Mouse (Mus musculus) hindbrain, embryonic 14.5 days (tissue): ENCODE data around the gene Agtpbp1. TPM values are rescaled to one million over a fixed set of nuclear protein-coding genes. Genes with fewer than 3 reads are reported as not detected.
"Not testable (repeated sequence)": the region's sequence is repeated elsewhere in the genome, so short reads cannot be mapped to it uniquely, and the experiment has no call there.

Source experiments
- ATAC-seq: fragments of 200-750 bp; cut with Nextera tagmentation; 2 replicates; pipeline ENCODE4 v1.8.0; 2017; ENCODE audit warnings: moderate number of reproducible peaks, mild to moderate bottlenecking, moderate TSS enrichment, moderate library complexity; ENCODE audit not compliant: low FRiP score
- DNase-seq: peaks from one replicate; pipeline ENCODE4 v3.0.0-alpha.2; 2015; ENCODE audit warnings: low spot score
- H3K27ac ChIP-seq: fragments of 300-500 bp; sonication (generic); 2 replicates; pipeline ENCODE4 v1.5.1; 2014; ENCODE audit warnings: mild to moderate bottlenecking, moderate library complexity
- H3K27me3 ChIP-seq: fragments of 300-500 bp; sonication (generic); 2 replicates; pipeline ENCODE4 v1.6.1; 2014; ENCODE audit warnings: mild to moderate bottlenecking, low read length, mixed read lengths; ENCODE audit not compliant: control insufficient read depth, insufficient read depth
- H3K36me3 ChIP-seq: fragments of 300-500 bp; sonication (generic); replicated peaks from 2 replicates; pipeline ENCODE4 v1.6.1; 2014; ENCODE audit not compliant: control insufficient read depth, insufficient read depth
- H3K4me1 ChIP-seq: fragments of 300-500 bp; sonication (generic); replicated peaks from 2 replicates; pipeline ENCODE4 v1.6.1; 2014; ENCODE audit warnings: antibody characterized with exemption, low read length, mixed read lengths; ENCODE audit not compliant: control insufficient read depth, insufficient read depth
- H3K4me2 ChIP-seq: fragments of 300-500 bp; sonication (generic); replicated peaks from 2 replicates; pipeline ENCODE4 v1.6.1; 2014; ENCODE audit warnings: mild to moderate bottlenecking, moderate library complexity
- H3K4me3 ChIP-seq: fragments of 300-500 bp; sonication (generic); replicated peaks from 2 replicates; pipeline ENCODE4 v1.5.1; 2014; ENCODE audit warnings: mild to moderate bottlenecking, low read length
- H3K9ac ChIP-seq: fragments of 300-500 bp; sonication (generic); 2 replicates; pipeline ENCODE4 v1.6.1; 2014
- H3K9me3 ChIP-seq: fragments of 300-500 bp; sonication (generic); 2 replicates; pipeline ENCODE4 v1.6.1; 2016; ENCODE audit warnings: low read length; ENCODE audit not compliant: control insufficient read depth
- WGBS: fragments of 180-500 bp; shearing (Covaris S2); extraction: QIAGEN DNeasy Blood & Tissue Kit; methylation state at CpG from one replicate; pipeline ENCODE4 v1.1.7; 2014; 5-methylcytosine and 5-hydroxymethylcytosine counted together
- polyA plus RNA-seq: library from polyadenylated mRNA; unstranded; fragments of >200 nt; fragmentation: Nextera tagmentation; extraction: Ambion mirVana; gene quantifications from 2 replicates; pipeline ENCODE4 v1.2.1, GENCODE M21; 2014

Agtpbp1 gene
- polyA plus RNA-seq, 1 experiment from 2014 or later, result 100 TPM

DNA sequence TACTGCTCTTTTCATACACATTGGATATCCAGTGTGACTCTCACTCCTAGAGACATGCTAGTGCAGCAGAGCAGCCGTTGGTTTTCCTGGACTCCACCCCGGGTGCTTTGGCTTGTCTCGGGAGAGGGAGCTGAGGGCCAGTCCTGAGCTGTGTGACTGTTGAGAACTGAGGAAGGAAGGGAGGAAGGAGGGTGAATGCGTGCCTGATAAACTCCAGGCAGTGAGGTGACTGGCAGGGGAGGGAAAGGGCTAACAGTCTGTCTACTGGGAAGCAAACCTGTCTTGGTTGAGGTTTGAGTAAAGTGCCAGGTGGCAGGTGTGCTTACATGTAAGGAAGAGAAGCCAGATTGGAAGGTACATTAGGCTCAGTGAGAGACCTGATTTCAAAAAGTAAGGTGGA is 28.8 kb upstream of the Agtpbp1 start:
- no peak overlapping the region for H3K4me3 ChIP-seq
- 82% methylated on average over 4 of the region's 4 CpGs for WGBS
- peaks cover 87% of the 10 kb centered on the region for H3K36me3 ChIP-seq

DNA sequence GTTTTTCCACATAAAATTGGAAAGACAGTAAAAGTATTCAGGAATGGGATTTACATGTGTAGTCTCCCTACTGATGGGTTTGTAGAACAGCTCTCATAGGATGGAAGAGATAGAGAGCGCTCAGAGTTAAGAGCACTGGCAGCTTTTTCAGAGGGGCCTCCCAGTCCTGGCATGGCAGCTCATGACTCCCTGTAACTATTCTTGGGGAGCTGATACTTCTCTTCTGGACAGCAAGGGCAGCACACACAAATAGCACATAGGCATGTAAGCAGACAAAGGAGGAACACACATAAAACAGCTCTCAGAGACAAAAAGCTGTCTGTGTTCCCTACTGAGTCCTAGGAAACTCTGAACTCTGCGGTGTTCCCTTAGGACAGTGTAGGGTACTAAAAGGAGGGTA is 25.4 kb upstream of the Agtpbp1 start:
- no peak overlapping the region for H3K4me2 ChIP-seq
- H3K4me1 ChIP-seq, result no peaks in the 10 kb centered on the region
- DNase-seq (no peak), ATAC-seq (no peak)
- peaks cover 97% of the 10 kb centered on the region for H3K36me3 ChIP-seq
- no peak overlapping the region for H3K4me3 ChIP-seq
- no peak overlapping the region for H3K9ac ChIP-seq
- no peaks in the 10 kb centered on the region for H3K9me3 ChIP-seq
- WGBS, result 95% methylated on average over 2 of the region's 2 CpGs
- no peak overlapping the region for H3K27ac ChIP-seq
- no peaks in the 10 kb centered on the region for H3K27me3 ChIP-seq

More for the DNA sequence above, 28.8 kb upstream of the Agtpbp1 start:
- DNase-seq (no peak), ATAC-seq (no peak)
- no peaks in the 10 kb centered on the region for H3K27me3 ChIP-seq
- no peak overlapping the region for H3K9ac ChIP-seq
- H3K4me2 ChIP-seq, result no peak overlapping the region
- H3K9me3 ChIP-seq, result no peaks in the 10 kb centered on the region
- no peak overlapping the region for H3K27ac ChIP-seq
- no peaks in the 10 kb centered on the region for H3K4me1 ChIP-seq

DNA sequence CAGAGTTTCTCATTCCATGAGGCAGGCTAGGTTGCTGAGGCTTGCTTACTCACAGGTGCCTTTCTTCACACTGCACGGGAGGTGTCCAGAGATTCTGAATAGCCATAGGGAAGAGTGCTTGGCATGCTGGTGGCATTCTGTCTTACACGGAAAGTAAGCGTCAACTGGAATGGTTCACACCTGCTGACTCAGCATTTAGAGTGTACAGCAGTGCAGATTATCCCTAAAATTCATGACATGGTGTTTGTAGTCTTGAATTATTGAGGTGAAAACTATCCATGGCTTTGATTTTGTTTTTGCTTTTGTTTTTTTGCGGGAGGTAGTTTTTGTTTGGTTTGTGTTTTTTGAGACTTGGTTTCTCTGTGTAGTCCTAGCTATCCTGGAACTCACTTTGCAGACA is 24.9 kb upstream of the Agtpbp1 start:
- no peak for DNase-seq
- no peak overlapping the region for H3K4me3 ChIP-seq
- WGBS, result 95% methylated on average over 4 of the region's 4 CpGs
- no peak overlapping the region for H3K27ac ChIP-seq
- no peak for ATAC-seq
- H3K9me3 ChIP-seq, result no peaks in the 10 kb centered on the region
- no peaks in the 10 kb centered on the region for H3K4me1 ChIP-seq
- peaks cover 97% of the 10 kb centered on the region for H3K36me3 ChIP-seq
- no peak overlapping the region for H3K9ac ChIP-seq
- no peaks in the 10 kb centered on the region for H3K27me3 ChIP-seq
- H3K4me2 ChIP-seq, result no peak overlapping the region

DNA sequence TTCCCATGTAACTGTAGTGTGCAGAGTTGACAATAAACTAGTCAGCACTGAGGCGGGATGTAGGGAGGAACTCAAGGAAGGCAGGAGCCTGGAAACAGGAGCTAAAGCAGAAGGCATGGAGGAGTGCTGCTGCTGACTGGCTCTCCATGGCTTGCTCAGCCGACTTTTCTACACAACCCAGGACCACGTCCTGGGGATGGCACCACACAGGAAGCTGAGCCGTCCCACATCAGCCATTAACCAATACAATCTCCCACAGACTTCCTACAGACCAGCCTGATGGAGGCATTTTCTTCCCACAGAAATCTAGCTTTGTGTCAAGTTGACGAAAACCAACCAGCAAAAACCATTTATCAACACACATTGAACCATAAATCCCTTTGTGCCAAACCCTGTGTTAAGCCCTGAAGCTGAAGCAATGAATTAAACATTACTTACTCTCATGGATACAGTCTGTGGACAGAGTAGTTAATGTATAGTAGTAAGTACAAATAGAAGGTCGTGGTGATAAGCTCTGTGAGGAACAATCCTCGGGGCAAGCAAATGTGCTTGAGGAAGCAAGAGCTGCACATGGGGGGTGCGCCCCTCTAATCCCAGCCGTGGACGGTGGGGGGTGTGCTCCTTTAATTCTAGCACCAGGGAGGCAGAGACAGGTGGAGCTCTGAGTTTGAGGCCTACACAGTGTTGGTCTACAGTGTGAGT is 20.3 kb upstream of the Agtpbp1 start:
- Histone ChIP-seq H3K9me3 (no peaks in the 10 kb centered on the region), H3K36me3 (peaks cover 97% of the 10 kb centered on the region), H3K27me3 (no peaks in the 10 kb centered on the region), H3K4me3 (no peak overlapping the region), H3K9ac (no peak overlapping the region), H3K4me1 (no peaks in the 10 kb centered on the region), H3K27ac (no peak overlapping the region), H3K4me2 (no peak overlapping the region)
- ATAC-seq (no peak), DNase-seq (no peak)
- 85% methylated on average over 10 of the region's 10 CpGs for WGBS

DNA sequence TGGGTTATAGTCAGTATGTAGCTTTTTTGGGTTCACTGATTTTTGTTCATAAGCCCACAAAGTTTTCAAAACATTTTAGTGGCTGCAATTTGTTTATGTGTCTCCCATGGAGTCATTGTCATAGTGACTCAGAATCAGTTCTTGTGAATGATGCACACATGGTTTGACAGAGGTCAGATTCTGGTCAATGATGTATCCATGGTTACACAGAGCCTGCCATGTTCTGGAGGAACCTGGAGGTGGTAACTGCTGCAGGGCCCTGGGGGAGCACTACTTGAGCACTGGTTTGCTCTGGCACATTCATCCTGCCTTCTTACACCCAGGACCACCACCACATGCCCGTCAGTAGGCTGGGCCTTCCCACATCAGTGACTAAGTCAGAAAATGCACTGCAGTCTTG is 19.5 kb upstream of the Agtpbp1 start:
- Histone ChIP-seq H3K36me3 (peaks cover 97% of the 10 kb centered on the region), H3K27me3 (no peaks in the 10 kb centered on the region), H3K4me1 (no peaks in the 10 kb centered on the region), H3K9me3 (no peaks in the 10 kb centered on the region), H3K27ac (no peak overlapping the region), H3K4me2 (no peak overlapping the region), H3K9ac (no peak overlapping the region), H3K4me3 (no peak overlapping the region)
- WGBS, result 52% methylated on average over 1 of the region's 1 CpGs
- no peak for DNase-seq
- no peak for ATAC-seq

DNA sequence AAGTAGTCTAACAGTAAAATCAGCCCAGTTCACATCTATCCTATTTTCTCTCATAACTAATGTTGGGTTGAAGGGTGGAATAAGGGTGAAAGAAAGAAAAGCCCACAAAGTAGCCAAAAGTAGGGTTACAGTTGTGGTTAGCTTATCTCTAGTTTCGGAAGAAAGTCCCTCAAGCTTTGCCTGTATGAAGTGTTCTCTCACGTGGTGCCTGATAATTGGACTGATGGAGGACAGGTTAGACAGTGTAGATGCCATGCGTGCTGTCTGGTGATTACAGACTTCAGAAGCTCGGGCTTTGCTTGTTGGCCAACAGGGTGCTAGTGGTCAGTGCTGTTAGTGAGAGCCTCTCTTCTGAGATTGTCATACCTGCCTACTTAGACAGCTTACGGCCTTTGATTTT is 18.1 kb upstream of the Agtpbp1 start:
- WGBS, result 98% methylated on average over 5 of the region's 5 CpGs
- H3K9me3 ChIP-seq, result no peaks in the 10 kb centered on the region
- DNase-seq, result no peak
- H3K27me3 ChIP-seq, result no peaks in the 10 kb centered on the region
- no peak overlapping the region for H3K9ac ChIP-seq
- no peaks in the 10 kb centered on the region for H3K4me1 ChIP-seq
- peaks cover 95% of the 10 kb centered on the region for H3K36me3 ChIP-seq
- ATAC-seq, result no peak
- H3K4me2 ChIP-seq, result no peak overlapping the region
- H3K4me3 ChIP-seq, result no peak overlapping the region
- H3K27ac ChIP-seq, result no peak overlapping the region

DNA sequence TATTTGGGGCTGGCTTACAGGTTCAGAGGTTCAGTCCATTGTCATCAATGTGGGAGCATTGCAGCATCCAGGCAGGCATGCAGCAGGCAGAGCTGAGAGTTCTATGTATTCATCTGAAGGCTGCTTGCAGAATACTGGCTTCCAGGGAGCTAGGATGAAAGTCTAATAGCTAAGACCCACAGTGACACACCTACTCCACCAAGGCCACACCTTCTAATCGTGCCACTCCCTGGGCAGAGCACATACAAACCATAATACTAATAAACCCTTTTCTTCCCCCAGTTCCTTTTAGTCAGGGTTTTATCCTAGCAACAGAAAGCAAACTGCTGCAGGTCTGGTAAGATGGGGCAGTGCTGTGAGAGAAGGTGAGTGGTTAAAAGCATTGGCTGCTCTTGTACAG is 7.6 kb upstream of the Agtpbp1 start:
- WGBS, result 100% methylated on average over 1 of the region's 1 CpGs
- Histone ChIP-seq H3K27me3 (no peaks in the 10 kb centered on the region), H3K9me3 (no peaks in the 10 kb centered on the region), H3K27ac (no peak overlapping the region), H3K4me2 (no peak overlapping the region), H3K4me1 (peaks cover under 1% of the 10 kb centered on the region), H3K36me3 (peaks cover 92% of the 10 kb centered on the region), H3K4me3 (no peak overlapping the region), H3K9ac (no peak overlapping the region)
- ATAC-seq (no peak), DNase-seq (no peak)

DNA sequence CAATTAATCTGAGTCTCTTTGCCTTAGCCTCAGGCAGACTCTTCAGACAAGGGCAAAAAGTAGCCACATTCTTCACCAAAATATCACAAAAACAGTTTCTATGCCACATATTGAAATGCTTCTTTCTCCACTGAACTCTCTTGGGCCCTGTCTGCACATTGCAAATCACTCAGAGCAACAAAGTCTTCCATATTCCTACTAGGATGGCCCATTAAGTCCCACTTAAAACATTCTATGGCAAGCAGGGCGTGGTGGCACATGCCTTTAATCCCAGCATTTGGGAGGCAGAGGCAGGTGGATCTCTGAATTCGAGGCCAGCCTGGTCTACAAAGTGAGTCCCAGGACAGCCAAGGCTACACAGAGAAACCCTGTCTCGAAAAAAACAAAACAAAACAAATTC is 7.0 kb upstream of the Agtpbp1 start:
- not testable (repeated sequence) for H3K9me3 ChIP-seq, H3K4me3 ChIP-seq, DNase-seq, H3K9ac ChIP-seq, H3K4me2 ChIP-seq, H3K27ac ChIP-seq, H3K27me3 ChIP-seq, ATAC-seq, H3K4me1 ChIP-seq
- WGBS, result 98% methylated on average over 3 of the region's 3 CpGs
- peaks cover 88% of the 10 kb centered on the region for H3K36me3 ChIP-seq

DNA sequence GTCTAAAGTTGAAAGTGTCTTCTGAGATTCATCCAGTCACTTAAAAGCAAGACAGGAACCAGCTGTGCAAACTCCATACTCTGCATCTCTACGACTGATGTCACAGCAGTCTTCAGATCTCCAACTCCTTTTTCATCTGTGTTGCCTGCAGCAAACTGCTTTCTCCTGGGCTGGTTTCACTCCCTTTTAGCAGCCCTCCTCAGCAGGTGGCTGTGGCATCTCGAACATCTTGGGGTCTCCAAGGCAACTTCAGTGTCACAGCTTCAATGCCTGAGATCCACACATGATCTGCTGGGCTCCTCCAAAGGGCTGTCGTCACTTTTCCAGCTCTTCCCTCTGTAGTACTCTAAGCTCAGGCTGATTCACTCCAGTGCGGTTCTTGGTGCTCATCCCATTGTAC is 5.7 kb upstream of the Agtpbp1 start:
- Histone ChIP-seq H3K4me1 (peaks cover 20% of the 10 kb centered on the region), H3K9ac (no peak overlapping the region), H3K27me3 (no peaks in the 10 kb centered on the region), H3K4me2 (no peak overlapping the region), H3K4me3 (no peak overlapping the region), H3K9me3 (no peaks in the 10 kb centered on the region), H3K36me3 (peaks cover 74% of the 10 kb centered on the region), H3K27ac (no peak overlapping the region)
- DNase-seq, result no peak
- ATAC-seq, result no peak
- WGBS, result 91% methylated on average over 4 of the region's 4 CpGs

DNA sequence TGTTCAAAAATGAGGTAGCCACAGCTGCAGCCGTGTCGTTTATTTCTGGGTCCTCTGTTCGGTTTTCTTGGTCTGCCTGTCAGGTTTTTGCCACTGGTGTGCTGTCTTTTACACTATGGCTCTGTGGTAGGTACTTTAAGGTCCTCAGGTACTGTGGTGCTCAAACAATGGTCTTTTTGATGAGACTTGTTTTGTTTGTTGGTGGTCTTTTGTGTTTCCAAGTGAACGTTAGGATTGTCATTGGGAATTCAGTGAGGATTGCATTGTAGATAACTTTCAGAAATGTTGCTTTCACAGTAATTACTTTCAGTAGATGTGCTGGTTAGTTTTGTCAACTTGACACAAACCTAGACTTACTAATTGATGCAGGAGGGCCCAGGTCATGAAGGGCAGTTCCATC is 4.6 kb upstream of the Agtpbp1 start:
- no peaks in the 10 kb centered on the region for H3K27me3 ChIP-seq
- H3K9me3 ChIP-seq, result no peaks in the 10 kb centered on the region
- no peak overlapping the region for H3K9ac ChIP-seq
- ATAC-seq (no peak), DNase-seq (no peak)
- H3K36me3 ChIP-seq, result peaks cover 67% of the 10 kb centered on the region
- WGBS, result 90% methylated on average over 4 of the region's 4 CpGs
- no peak overlapping the region for H3K27ac ChIP-seq
- H3K4me3 ChIP-seq, result no peak overlapping the region
- H3K4me1 ChIP-seq, result peaks cover 20% of the 10 kb centered on the region
- no peak overlapping the region for H3K4me2 ChIP-seq
